Mouse (Mus musculus) embryonic facial prominence, embryonic 14.5 days (tissue): ENCODE measurements around the gene Ugt2a2. TPM values are rescaled to one million over a fixed set of nuclear protein-coding genes. Genes with fewer than 3 reads are reported as not detected.
"Not testable (repeated sequence)": the region's sequence is repeated elsewhere in the genome, so short reads cannot be mapped to it uniquely, and the experiment has no call there.

Experiments used
- ATAC-seq: fragments of 200-750 bp; cut with Nextera tagmentation; 2 replicates; pipeline ENCODE4 v1.8.0; 2017; ENCODE audit warnings: low read depth, moderate number of reproducible peaks, moderate TSS enrichment
- DNase-seq: peaks from one replicate; pipeline ENCODE4 v3.0.0-alpha.2; 2015; ENCODE audit warnings: low spot score
- H3K27ac ChIP-seq: fragments of 300-500 bp; sonication (generic); replicated peaks from 2 replicates; pipeline ENCODE4 v1.5.1; 2014; ENCODE audit warnings: low read depth, mild to moderate bottlenecking, low read length, moderate library complexity
- H3K27me3 ChIP-seq: fragments of 300-500 bp; sonication (generic); replicated peaks from 2 replicates; pipeline ENCODE4 v1.6.1; 2014; ENCODE audit warnings: low read length; ENCODE audit not compliant: control insufficient read depth, insufficient read depth
- H3K36me3 ChIP-seq: fragments of 300-500 bp; sonication (generic); 2 replicates; pipeline ENCODE4 v1.6.1; 2014; ENCODE audit warnings: low read length, mixed read lengths; ENCODE audit not compliant: control insufficient read depth, insufficient read depth
- H3K4me1 ChIP-seq: fragments of 300-500 bp; sonication (generic); 2 replicates; pipeline ENCODE4 v1.6.1; 2014; ENCODE audit warnings: antibody characterized with exemption, low read length; ENCODE audit not compliant: control insufficient read depth, insufficient read depth
- H3K4me2 ChIP-seq: fragments of 300-500 bp; sonication (generic); 2 replicates; pipeline ENCODE4 v1.6.1; 2014; ENCODE audit warnings: low read depth, mild to moderate bottlenecking, low read length, moderate library complexity, mixed read lengths
- H3K4me3 ChIP-seq: fragments of 300-500 bp; sonication (generic); 2 replicates; pipeline ENCODE4 v1.5.1; 2014; ENCODE audit warnings: low read depth, mild to moderate bottlenecking, low read length
- H3K9ac ChIP-seq: fragments of 300-500 bp; sonication (generic); 2 replicates; pipeline ENCODE4 v1.6.1; 2014; ENCODE audit warnings: low read depth, mild to moderate bottlenecking, low read length, moderate library complexity, mixed read lengths
- H3K9me3 ChIP-seq: fragments of 300-500 bp; sonication (generic); 2 replicates; pipeline ENCODE4 v1.6.1; 2016; ENCODE audit warnings: low read length; ENCODE audit not compliant: control insufficient read depth
- WGBS: fragments of 180-500 bp; shearing (Covaris S2); extraction: QIAGEN DNeasy Blood & Tissue Kit; methylation state at CpG from one replicate; pipeline ENCODE4 v1.1.7; 2014; 5-methylcytosine and 5-hydroxymethylcytosine counted together
- polyA plus RNA-seq: library from polyadenylated mRNA; unstranded; fragments of >200 nt; fragmentation: Nextera tagmentation; extraction: Ambion mirVana; gene quantifications from 2 replicates; pipeline ENCODE4 v1.2.1, GENCODE M21; 2014

The Ugt2a2 gene
- polyA plus RNA-seq, 1 experiment from 2014 or later: 9.2 TPM

DNA sequence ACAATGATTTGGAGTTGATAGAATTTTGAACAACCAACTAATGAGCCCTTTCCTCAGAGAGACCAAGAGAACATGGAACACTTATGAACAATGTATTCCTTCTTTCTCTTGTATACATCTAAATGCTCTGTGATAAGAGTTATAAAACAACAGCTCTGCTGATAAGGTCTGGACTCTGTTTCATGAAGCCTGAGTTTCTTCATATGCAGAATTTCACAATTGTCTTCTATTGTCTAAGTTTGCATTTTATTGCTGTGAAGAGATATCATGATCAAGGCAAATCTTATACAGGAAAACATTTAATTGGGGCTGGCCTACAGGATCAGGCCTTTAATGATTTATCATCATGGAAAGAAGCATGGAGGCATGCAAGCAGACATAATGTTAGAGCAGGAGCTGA is 24.4 kb downstream of the Ugt2a2 start:
- no peaks in the 10 kb centered on the region for H3K27me3 ChIP-seq
- H3K27ac ChIP-seq: no peak overlapping the region
- H3K9me3 ChIP-seq: no peaks in the 10 kb centered on the region
- ATAC-seq (no peak), DNase-seq (no peak)
- H3K9ac ChIP-seq: no peak overlapping the region
- no peak overlapping the region for H3K4me2 ChIP-seq
- H3K4me1 ChIP-seq: no peaks in the 10 kb centered on the region
- H3K36me3 ChIP-seq: no peaks in the 10 kb centered on the region
- no peak overlapping the region for H3K4me3 ChIP-seq

DNA sequence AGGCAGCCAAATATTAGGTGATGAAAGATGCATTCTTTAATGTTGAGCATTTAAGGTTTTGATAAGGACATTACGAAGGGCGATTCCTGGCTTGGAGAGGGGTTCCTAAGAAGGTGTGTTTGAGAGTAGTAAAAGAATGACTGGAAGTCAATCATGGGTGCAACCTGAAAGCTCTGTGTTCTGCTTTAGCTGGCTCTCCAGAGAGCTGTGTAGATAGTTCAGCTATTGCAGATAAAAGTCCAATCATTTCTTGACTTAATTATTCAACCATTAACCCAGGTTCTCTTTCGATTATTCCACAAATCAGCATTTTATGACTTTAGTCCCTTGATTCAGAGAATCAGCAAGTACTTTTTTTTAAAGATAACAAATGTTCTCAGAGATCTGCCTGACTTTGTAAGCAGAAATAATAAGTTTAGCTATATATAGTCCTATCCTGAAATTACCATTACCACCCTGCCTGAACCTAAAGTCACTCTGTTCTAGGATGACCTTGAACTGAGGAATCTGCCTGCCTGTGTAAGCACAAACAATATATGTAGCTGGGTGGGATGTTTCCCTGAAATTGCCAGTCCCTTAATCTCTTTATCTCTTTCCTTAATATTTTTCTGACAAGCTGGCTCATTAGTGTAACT is 25.7 kb downstream of the Ugt2a2 start:
- no peak overlapping the region for H3K9ac ChIP-seq
- no peaks in the 10 kb centered on the region for H3K4me1 ChIP-seq
- 79% methylated on average over 3 of the region's 3 CpGs for WGBS
- no peak overlapping the region for H3K4me3 ChIP-seq
- H3K9me3 ChIP-seq: no peaks in the 10 kb centered on the region
- H3K27me3 ChIP-seq: no peaks in the 10 kb centered on the region
- H3K36me3 ChIP-seq: no peaks in the 10 kb centered on the region
- H3K4me2 ChIP-seq: no peak overlapping the region
- DNase-seq (no peak), ATAC-seq (no peak)
- no peak overlapping the region for H3K27ac ChIP-seq

GRCm38 (mm10) chr5:87455519-87455918 is 26.5 kb downstream of the Ugt2a2 start:
- Histone ChIP-seq H3K9me3 (no peaks in the 10 kb centered on the region), H3K27me3 (no peaks in the 10 kb centered on the region), H3K9ac (no peak overlapping the region), H3K27ac (no peak overlapping the region), H3K4me1 (no peaks in the 10 kb centered on the region), H3K4me2 (no peak overlapping the region), H3K36me3 (no peaks in the 10 kb centered on the region), H3K4me3 (no peak overlapping the region)
- ATAC-seq: no peak
- no peak for DNase-seq

DNA sequence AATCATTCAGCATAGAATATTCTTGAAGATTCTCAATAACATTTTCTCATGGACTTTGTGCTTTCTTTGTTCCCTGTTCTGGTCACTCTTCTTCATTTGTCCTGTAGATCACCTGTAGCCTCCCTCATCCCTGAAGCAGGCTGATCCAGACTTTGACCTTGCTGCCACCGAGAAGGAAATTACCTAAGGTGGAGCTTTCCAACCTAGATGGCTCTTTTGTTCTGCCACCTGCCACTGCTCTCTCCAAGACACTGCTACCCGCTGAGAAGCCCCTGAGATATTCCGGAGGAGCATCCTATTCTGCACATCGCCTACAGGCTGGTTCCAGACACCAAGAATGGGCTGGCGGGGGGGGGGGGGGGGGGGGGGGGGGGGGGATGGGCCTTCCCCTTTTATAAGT is 29.5 kb downstream of the Ugt2a2 start:
- not testable (repeated sequence) for H3K4me1 ChIP-seq, H3K36me3 ChIP-seq, ATAC-seq, H3K27ac ChIP-seq, DNase-seq, H3K9me3 ChIP-seq, H3K9ac ChIP-seq, H3K4me2 ChIP-seq, H3K4me3 ChIP-seq, H3K27me3 ChIP-seq
- 88% methylated on average over 4 of the region's 5 CpGs for WGBS

GRCm38 (mm10) chr5:87436264-87436663 is 45.8 kb downstream of the Ugt2a2 start:
- WGBS: 39% methylated on average over 3 of the region's 3 CpGs
- H3K4me1 ChIP-seq: no peaks in the 10 kb centered on the region
- no peak overlapping the region for H3K9ac ChIP-seq
- H3K36me3 ChIP-seq: no peaks in the 10 kb centered on the region
- no peak overlapping the region for H3K4me2 ChIP-seq
- H3K27me3 ChIP-seq: no peaks in the 10 kb centered on the region
- H3K4me3 ChIP-seq: no peak overlapping the region
- no peaks in the 10 kb centered on the region for H3K9me3 ChIP-seq
- no peak overlapping the region for H3K27ac ChIP-seq
- ATAC-seq (no peak), DNase-seq (peak; percentile 29)

DNA sequence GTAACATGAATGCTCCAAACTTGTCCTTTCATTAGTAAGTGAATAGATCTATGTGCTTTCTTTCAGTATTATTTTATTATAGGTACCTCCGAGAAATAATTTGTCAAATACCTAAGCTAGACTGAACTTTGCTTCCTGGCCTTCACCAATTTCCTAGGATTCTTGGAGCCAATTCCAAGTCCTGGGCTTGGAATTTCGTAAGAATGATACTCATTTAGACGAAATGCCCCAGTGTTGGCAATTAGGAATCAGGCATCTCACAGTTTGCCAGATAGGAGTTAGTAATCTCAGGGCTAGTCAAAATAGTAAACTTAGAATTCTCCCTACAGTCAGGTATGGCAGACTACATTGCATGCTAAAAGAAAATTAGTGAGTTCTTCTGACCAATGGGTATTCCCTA is 56.4 kb downstream of the Ugt2a2 start:
- WGBS: 81% methylated on average over 3 of the region's 3 CpGs

DNA sequence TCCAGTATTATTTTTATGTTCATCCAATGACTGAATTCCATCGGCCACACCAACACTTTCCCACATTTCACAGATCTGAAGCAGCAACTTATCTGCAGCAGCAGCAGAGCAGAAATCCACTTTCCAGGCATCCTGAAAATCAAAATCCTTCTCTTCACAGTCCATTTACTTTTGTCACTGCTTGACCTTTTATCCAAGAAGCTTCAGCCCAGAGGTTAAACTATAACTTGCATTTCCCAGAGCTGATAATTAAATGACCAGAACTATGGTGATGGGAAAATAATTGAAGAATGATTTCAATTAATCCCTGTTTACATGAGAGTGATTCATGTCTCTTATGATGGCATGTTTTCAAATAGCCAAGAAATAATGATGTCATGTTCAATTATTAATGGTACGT is 58.0 kb downstream of the Ugt2a2 start, which contains the start of gene Ugt2b38:
Gene Ugt2b38, minus strand, starts transcription at position 163 of the 400 bp plus-strand sequence.
- not testable (repeated sequence) for H3K27ac ChIP-seq, H3K36me3 ChIP-seq, H3K4me2 ChIP-seq, ATAC-seq, H3K9me3 ChIP-seq, H3K27me3 ChIP-seq, H3K9ac ChIP-seq, H3K4me3 ChIP-seq, H3K4me1 ChIP-seq, DNase-seq
- WGBS: 85% methylated on average over 1 of the region's 2 CpGs

More for the DNA sequence above, 56.4 kb downstream of the Ugt2a2 start:
- H3K27me3 ChIP-seq: no peaks in the 10 kb centered on the region
- H3K4me1 ChIP-seq: no peaks in the 10 kb centered on the region
- no peak for DNase-seq
- H3K4me3 ChIP-seq: no peak overlapping the region
- H3K27ac ChIP-seq: no peak overlapping the region
- H3K36me3 ChIP-seq: no peaks in the 10 kb centered on the region
- H3K9me3 ChIP-seq: no peaks in the 10 kb centered on the region
- no peak overlapping the region for H3K4me2 ChIP-seq
- no peak for ATAC-seq
- no peak overlapping the region for H3K9ac ChIP-seq

Other genes starting within 250 kb of the Ugt2a2 start
- gene Ugt2b37, start 227.5 kb downstream of the Ugt2a2 start, polyA plus RNA-seq: not detected in 2 replicates
- not detected in 2 replicates for gene Ugt2a3, start 145.1 kb downstream of the Ugt2a2 start, polyA plus RNA-seq
- gene Ugt2b38, start 58.1 kb downstream of the Ugt2a2 start, polyA plus RNA-seq: not detected in 2 replicates
- gene Gm43638, start 4.5 kb upstream of the Ugt2a2 start, polyA plus RNA-seq: not detected in 2 replicates
- gene Ugt2a1, start 8.6 kb upstream of the Ugt2a2 start, polyA plus RNA-seq: 21.8 and 26.0 TPM in 2 replicates
- 0.84 and 0.96 TPM in 2 replicates for gene Sult1b1, start 55.9 kb upstream of the Ugt2a2 start, polyA plus RNA-seq
- gene Sult1d1, start 86.8 kb upstream of the Ugt2a2 start, polyA plus RNA-seq: 1.0 and 2.3 TPM in 2 replicates
- gene Sult1e1, start 109.3 kb upstream of the Ugt2a2 start, polyA plus RNA-seq: 7.6 and 8.2 TPM in 2 replicates
- gene Csn1s1, start 183.9 kb upstream of the Ugt2a2 start, polyA plus RNA-seq: 0.25 TPM in 1 of 2 replicates, not detected in the other
- gene Csn2, start 217.4 kb upstream of the Ugt2a2 start, polyA plus RNA-seq: not detected in 2 replicates